Mouse (Mus musculus): Measurements from ENCODE around the gene Fmo5. TPM values are rescaled to one million over a fixed set of nuclear protein-coding genes. Genes with fewer than 3 reads are reported as not detected.

The Fmo5 gene
- polyA plus RNA-seq, 1 experiment from 2014 or later, result 1.1 TPM

DNA sequence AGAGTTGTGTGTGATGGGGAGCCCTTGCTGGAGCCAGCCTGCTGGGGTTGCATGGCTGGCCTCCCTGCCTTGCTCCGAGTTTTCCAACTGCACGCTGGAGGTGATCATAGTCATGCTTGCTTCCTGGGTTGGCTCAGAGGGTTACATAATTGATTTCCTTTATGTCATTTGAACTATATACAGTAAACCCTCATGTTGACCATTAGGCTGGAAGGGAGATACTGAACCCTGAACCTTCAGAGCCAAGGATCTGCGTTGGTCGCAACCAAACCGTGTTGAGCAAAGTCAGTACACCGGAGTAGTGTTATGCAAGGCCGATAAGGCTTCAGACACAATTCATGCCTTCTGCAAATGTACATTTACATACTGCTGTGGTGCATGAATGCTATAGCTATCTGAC, 711 bp upstream of the Fmo5 start:
- Histone ChIP-seq H3K9me3 (ENCODE audit: control insufficient read depth, low read length) (no peaks in the 10 kb centered on the region), H3K4me2 (ENCODE audit: low read length) (no peak overlapping the region), H3K36me3 (ENCODE audit: control insufficient read depth, insufficient read depth, low read length) (no peaks in the 10 kb centered on the region), H3K9ac (ENCODE audit: low read depth, low read length) (no peak overlapping the region), H3K4me3 (ENCODE audit: low read length) (no peak overlapping the region), H3K27me3 (replicated peaks; ENCODE audit: control insufficient read depth, insufficient read depth, low read length) (no peaks in the 10 kb centered on the region), H3K4me1 (ENCODE audit: control insufficient read depth, insufficient read depth, low read depth, low read length) (no peaks in the 10 kb centered on the region), H3K27ac (ENCODE audit: low read depth, low read length) (no peak overlapping the region)
- 80% methylated on average over 7 of the region's 7 CpGs for WGBS
- ATAC-seq, result no peak

- WGBS, result 80% methylated on average over 4 of the region's 4 CpGs
- Histone ChIP-seq H3K9me3 (ENCODE audit: control insufficient read depth, low read length) (no peaks in the 10 kb centered on the region), H3K27ac (ENCODE audit: low read depth, low read length) (no peak overlapping the region), H3K27me3 (replicated peaks; ENCODE audit: control insufficient read depth, insufficient read depth, low read length) (no peaks in the 10 kb centered on the region), H3K4me3 (ENCODE audit: low read length) (no peak overlapping the region), H3K36me3 (ENCODE audit: control insufficient read depth, insufficient read depth, low read length) (no peaks in the 10 kb centered on the region), H3K9ac (ENCODE audit: low read depth, low read length) (no peak overlapping the region), H3K4me2 (ENCODE audit: low read length) (no peak overlapping the region), H3K4me1 (ENCODE audit: control insufficient read depth, insufficient read depth, low read depth, low read length) (no peaks in the 10 kb centered on the region)
- ATAC-seq, result no peak
Measured at GRCm38 (mm10) chr3:97629941-97630340, 1.3 kb downstream of the Fmo5 start.

- no peak for ATAC-seq
- Histone ChIP-seq H3K9me3 (ENCODE audit: control insufficient read depth, low read length) (no peaks in the 10 kb centered on the region), H3K9ac (ENCODE audit: low read depth, low read length) (no peak overlapping the region), H3K27ac (ENCODE audit: low read depth, low read length) (no peak overlapping the region), H3K27me3 (replicated peaks; ENCODE audit: control insufficient read depth, insufficient read depth, low read length) (no peaks in the 10 kb centered on the region), H3K4me1 (ENCODE audit: control insufficient read depth, insufficient read depth, low read depth, low read length) (no peaks in the 10 kb centered on the region), H3K36me3 (ENCODE audit: control insufficient read depth, insufficient read depth, low read length) (no peaks in the 10 kb centered on the region), H3K4me3 (ENCODE audit: low read length) (no peak overlapping the region), H3K4me2 (ENCODE audit: low read length) (no peak overlapping the region)
- WGBS, result 89% methylated on average over 4 of the region's 4 CpGs
Measured at GRCm38 (mm10) chr3:97630746-97631145, 2.1 kb downstream of the Fmo5 start.

GRCm38 (mm10) chr3:97631258-97631860, 2.8 kb downstream of the Fmo5 start:
- 88% methylated on average over 8 of the region's 8 CpGs for WGBS
- H3K9ac ChIP-seq (ENCODE audit: low read depth, low read length), result no peak overlapping the region
- no peak overlapping the region for H3K4me3 ChIP-seq (ENCODE audit: low read length)
- no peaks in the 10 kb centered on the region for H3K27me3 ChIP-seq (replicated peaks; ENCODE audit: control insufficient read depth, insufficient read depth, low read length)
- no peak for ATAC-seq
- H3K9me3 ChIP-seq (ENCODE audit: control insufficient read depth, low read length), result no peaks in the 10 kb centered on the region
- no peaks in the 10 kb centered on the region for H3K36me3 ChIP-seq (ENCODE audit: control insufficient read depth, insufficient read depth, low read length)
- H3K27ac ChIP-seq (ENCODE audit: low read depth, low read length), result no peak overlapping the region
- H3K4me1 ChIP-seq (ENCODE audit: control insufficient read depth, insufficient read depth, low read depth, low read length), result no peaks in the 10 kb centered on the region
- no peak overlapping the region for H3K4me2 ChIP-seq (ENCODE audit: low read length)

DNA sequence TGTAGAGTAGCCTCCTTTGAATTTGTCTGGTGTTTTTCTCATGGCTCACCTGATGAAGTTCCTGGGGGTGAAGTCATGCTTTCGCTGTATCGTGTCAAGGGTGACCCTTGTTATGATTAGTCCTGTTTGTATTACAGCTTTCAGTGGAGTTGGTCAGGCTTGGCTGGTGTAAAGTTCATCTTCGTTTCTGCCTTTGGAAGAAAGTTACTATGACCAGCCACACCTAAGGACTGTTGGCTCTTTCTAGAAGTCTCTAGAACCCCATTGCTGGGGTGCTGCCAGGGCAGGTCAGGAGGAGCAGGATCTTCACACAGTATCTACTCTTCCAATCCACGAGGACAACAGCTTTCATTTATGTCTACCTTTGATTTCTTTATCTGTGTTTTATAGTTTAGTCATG, 4.9 kb downstream of the Fmo5 start:
- Histone ChIP-seq H3K9me3 (ENCODE audit: control insufficient read depth, low read length) (no peaks in the 10 kb centered on the region), H3K27ac (ENCODE audit: low read depth, low read length) (no peak overlapping the region), H3K4me2 (ENCODE audit: low read length) (no peak overlapping the region), H3K9ac (ENCODE audit: low read depth, low read length) (no peak overlapping the region), H3K4me3 (ENCODE audit: low read length) (no peak overlapping the region), H3K36me3 (ENCODE audit: control insufficient read depth, insufficient read depth, low read length) (no peaks in the 10 kb centered on the region), H3K27me3 (replicated peaks; ENCODE audit: control insufficient read depth, insufficient read depth, low read length) (no peaks in the 10 kb centered on the region), H3K4me1 (ENCODE audit: control insufficient read depth, insufficient read depth, low read depth, low read length) (no peaks in the 10 kb centered on the region)
- 83% methylated on average over 4 of the region's 4 CpGs for WGBS
- ATAC-seq, result no peak

DNA sequence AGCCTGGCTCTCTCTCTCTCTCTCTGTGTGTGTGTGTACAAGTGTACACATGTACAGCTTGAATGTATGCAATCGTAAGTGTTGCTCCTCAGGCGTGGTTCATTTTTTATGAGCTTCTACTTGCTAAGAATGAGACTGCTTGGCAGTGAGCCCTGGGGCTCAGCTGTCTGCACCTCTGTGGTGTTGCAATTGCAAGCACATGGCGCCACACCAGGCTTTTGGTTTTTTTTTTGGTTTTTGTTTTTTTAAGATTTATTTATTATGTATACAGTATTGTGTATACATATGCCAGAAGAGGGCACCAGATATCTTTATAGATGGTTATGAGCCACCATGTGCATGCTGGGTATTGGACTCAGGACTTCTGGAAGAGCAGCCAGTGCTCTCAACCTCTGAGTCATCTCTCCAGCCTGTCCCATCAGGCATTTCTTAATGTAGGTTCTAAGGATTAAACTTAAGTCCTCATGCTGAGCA, 5.7 kb downstream of the Fmo5 start:
- ATAC-seq, result no peak
- H3K4me3 ChIP-seq (ENCODE audit: low read length), result no peak overlapping the region
- H3K36me3 ChIP-seq (ENCODE audit: control insufficient read depth, insufficient read depth, low read length), result no peaks in the 10 kb centered on the region
- no peaks in the 10 kb centered on the region for H3K9me3 ChIP-seq (ENCODE audit: control insufficient read depth, low read length)
- 68% methylated on average over 3 of the region's 3 CpGs for WGBS
- no peaks in the 10 kb centered on the region for H3K4me1 ChIP-seq (ENCODE audit: control insufficient read depth, insufficient read depth, low read depth, low read length)
- H3K27ac ChIP-seq (ENCODE audit: low read depth, low read length), result no peak overlapping the region
- H3K4me2 ChIP-seq (ENCODE audit: low read length), result no peak overlapping the region
- no peaks in the 10 kb centered on the region for H3K27me3 ChIP-seq (replicated peaks; ENCODE audit: control insufficient read depth, insufficient read depth, low read length)
- H3K9ac ChIP-seq (ENCODE audit: low read depth, low read length), result no peak overlapping the region

GRCm38 (mm10) chr3:97641396-97641795, 12.8 kb downstream of the Fmo5 start:
- Histone ChIP-seq H3K4me2 (ENCODE audit: low read length) (no peak overlapping the region), H3K4me1 (ENCODE audit: control insufficient read depth, insufficient read depth, low read depth, low read length) (no peaks in the 10 kb centered on the region), H3K4me3 (ENCODE audit: low read length) (no peak overlapping the region), H3K27me3 (replicated peaks; ENCODE audit: control insufficient read depth, insufficient read depth, low read length) (no peaks in the 10 kb centered on the region), H3K9me3 (ENCODE audit: control insufficient read depth, low read length) (no peaks in the 10 kb centered on the region), H3K27ac (ENCODE audit: low read depth, low read length) (no peak overlapping the region), H3K36me3 (ENCODE audit: control insufficient read depth, insufficient read depth, low read length) (no peaks in the 10 kb centered on the region), H3K9ac (ENCODE audit: low read depth, low read length) (no peak overlapping the region)
- ATAC-seq, result no peak
- WGBS, result 93% methylated on average over 4 of the region's 4 CpGs

- no peaks in the 10 kb centered on the region for H3K9me3 ChIP-seq (ENCODE audit: control insufficient read depth, low read length)
- no peak overlapping the region for H3K9ac ChIP-seq (ENCODE audit: low read depth, low read length)
- H3K27ac ChIP-seq (ENCODE audit: low read depth, low read length), result no peak overlapping the region
- WGBS, result 87% methylated on average over 9 of the region's 9 CpGs
- H3K27me3 ChIP-seq (replicated peaks; ENCODE audit: control insufficient read depth, insufficient read depth, low read length), result no peaks in the 10 kb centered on the region
- no peak overlapping the region for H3K4me2 ChIP-seq (ENCODE audit: low read length)
- no peaks in the 10 kb centered on the region for H3K36me3 ChIP-seq (ENCODE audit: control insufficient read depth, insufficient read depth, low read length)
- no peak overlapping the region for H3K4me3 ChIP-seq (ENCODE audit: low read length)
- H3K4me1 ChIP-seq (ENCODE audit: control insufficient read depth, insufficient read depth, low read depth, low read length), result no peaks in the 10 kb centered on the region
- no peak for ATAC-seq
Measured at GRCm38 (mm10) chr3:97642001-97642400, 13.4 kb downstream of the Fmo5 start.

- no peaks in the 10 kb centered on the region for H3K27me3 ChIP-seq (replicated peaks; ENCODE audit: control insufficient read depth, insufficient read depth, low read length)
- no peak overlapping the region for H3K4me3 ChIP-seq (ENCODE audit: low read length)
- H3K4me2 ChIP-seq (ENCODE audit: low read length), result no peak overlapping the region
- 38% methylated on average over 1 of the region's 1 CpGs for WGBS
- H3K36me3 ChIP-seq (ENCODE audit: control insufficient read depth, insufficient read depth, low read length), result no peaks in the 10 kb centered on the region
- H3K9ac ChIP-seq (ENCODE audit: low read depth, low read length), result no peak overlapping the region
- no peak for ATAC-seq
- no peaks in the 10 kb centered on the region for H3K9me3 ChIP-seq (ENCODE audit: control insufficient read depth, low read length)
- no peaks in the 10 kb centered on the region for H3K4me1 ChIP-seq (ENCODE audit: control insufficient read depth, insufficient read depth, low read depth, low read length)
- H3K27ac ChIP-seq (ENCODE audit: low read depth, low read length), result no peak overlapping the region
Measured at GRCm38 (mm10) chr3:97648518-97648917, 19.9 kb downstream of the Fmo5 start.

GRCm38 (mm10) chr3:97649022-97649421, 20.4 kb downstream of the Fmo5 start:
- no peak overlapping the region for H3K4me2 ChIP-seq (ENCODE audit: low read length)
- no peaks in the 10 kb centered on the region for H3K36me3 ChIP-seq (ENCODE audit: control insufficient read depth, insufficient read depth, low read length)
- H3K27ac ChIP-seq (ENCODE audit: low read depth, low read length), result no peak overlapping the region
- whole genome bisulfite sequencing, result 83% methylated on average over 3 of the region's 3 CpGs
- H3K27me3 ChIP-seq (replicated peaks; ENCODE audit: control insufficient read depth, insufficient read depth, low read length), result no peaks in the 10 kb centered on the region
- no peaks in the 10 kb centered on the region for H3K4me1 ChIP-seq (ENCODE audit: control insufficient read depth, insufficient read depth, low read depth, low read length)
- H3K9me3 ChIP-seq (ENCODE audit: control insufficient read depth, low read length), result no peaks in the 10 kb centered on the region
- no peak for ATAC-seq
- no peak overlapping the region for H3K9ac ChIP-seq (ENCODE audit: low read depth, low read length)
- no peak overlapping the region for H3K4me3 ChIP-seq (ENCODE audit: low read length)
